Mouse (Mus musculus): ENCODE measurements at regions not wholly inside any gene's neighbourhood (a gene's known extent, or its start where the extent isn't known, plus 50 kb on each side); places are given as distances from the start of the nearest gene placed in this dataset.

DNA sequence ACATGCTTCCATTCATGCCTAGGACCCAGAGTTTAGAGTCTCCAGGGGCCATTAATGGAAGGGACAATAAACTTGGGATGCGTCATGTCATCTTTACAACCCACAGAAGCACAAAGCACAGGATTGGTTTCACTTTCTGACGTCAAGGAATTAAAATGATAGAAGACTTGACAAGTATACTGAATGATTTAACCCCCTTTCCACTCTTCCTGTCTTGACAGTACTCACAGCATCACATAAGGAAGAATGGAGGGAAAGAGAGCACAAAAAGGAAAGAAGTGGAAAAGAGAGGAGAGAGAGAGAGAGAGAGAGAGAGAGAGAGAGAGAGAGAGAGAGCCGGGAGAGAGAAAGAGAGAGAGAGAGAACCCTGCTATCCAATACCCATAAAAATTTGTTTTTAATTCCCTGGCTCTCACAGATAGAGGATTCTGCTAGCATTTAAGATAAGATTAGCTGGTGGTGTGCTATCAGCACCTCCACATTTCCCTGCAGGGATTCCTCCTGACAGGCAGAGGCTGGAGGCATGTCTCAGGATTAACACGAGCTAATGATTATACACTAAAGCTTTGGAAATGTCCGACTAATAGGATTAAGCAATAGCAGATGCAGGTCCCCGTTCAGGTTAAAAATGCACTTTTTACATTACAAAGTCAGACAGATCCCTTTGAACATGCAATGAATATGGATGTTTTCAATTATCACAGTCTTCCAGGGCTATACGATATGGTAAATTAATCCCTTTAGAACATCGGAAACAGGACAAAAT, 210.2 kb downstream of the Olfr1505 start:
- TF ChIP-seq CTCF (IDR thresholded peaks at IDR 0.05; ENCODE audit: borderline replicate concordance, extremely low read depth, insufficient read depth, insufficient read length): no peak
- TF ChIP-seq POLR2A (IDR thresholded peaks at IDR 0.05; ENCODE audit: borderline replicate concordance, extremely low read depth, insufficient read depth, insufficient read length, poor library complexity, severe bottlenecking): no peak
